Mouse (Mus musculus) C2C12 (cell line): ENCODE measurements at regions not wholly inside any gene's neighbourhood (a gene's known extent, or its start where the extent isn't known, plus 50 kb on each side); places are given as distances from the start of the nearest gene placed in this dataset.

Experiments
- H3K27me3 ChIP-seq: one replicate; pipeline ENCODE4 v1.6.1; 2011; ENCODE audit not compliant: control insufficient read depth, insufficient read depth, insufficient read length
- H3K36me3 ChIP-seq: one replicate; pipeline ENCODE4 v1.6.1; 2011; ENCODE audit not compliant: control insufficient read depth, insufficient read depth
- H3K4me3 ChIP-seq: one replicate; pipeline ENCODE4 v1.5.1; 2011; ENCODE audit warnings: mild to moderate bottlenecking, control low read depth; ENCODE audit not compliant: poor library complexity, insufficient read depth, severe bottlenecking
- H3K79me2 ChIP-seq: one replicate; pipeline ENCODE4 v1.6.1; 2011; ENCODE audit not compliant: control insufficient read depth, insufficient read depth
- H3K79me3 ChIP-seq: one replicate; pipeline ENCODE4 v1.6.1; 2011; ENCODE audit warnings: low read depth, control low read depth
- H3ac ChIP-seq: one replicate; pipeline ENCODE3; 2011; ENCODE audit warnings: low read depth; ENCODE audit not compliant: control insufficient read depth, insufficient read length
- CEBPB ChIP-seq: IDR thresholded peaks from one replicate; pipeline ENCODE4 v1.6.1; 2011; ENCODE audit warnings: low read depth, mild to moderate bottlenecking, control low read depth, moderate library complexity
- CTCF ChIP-seq: IDR thresholded peaks from one replicate; pipeline ENCODE4 v1.5.1; 2011; ENCODE audit not compliant: control insufficient read depth, insufficient read depth, insufficient read length
- FOSL1 ChIP-seq: IDR thresholded peaks from one replicate; pipeline ENCODE4 v1.8.0; 2011; ENCODE audit warnings: mild to moderate bottlenecking, low read length; ENCODE audit not compliant: poor library complexity, insufficient read depth, severe bottlenecking
- MAX ChIP-seq: IDR thresholded peaks from one replicate; pipeline ENCODE4 v1.6.1; 2011; ENCODE audit warnings: mild to moderate bottlenecking, control low read depth
- MYOD1 ChIP-seq: IDR thresholded peaks from one replicate; pipeline ENCODE4 v1.6.1; 2011; ENCODE audit warnings: low read depth; ENCODE audit not compliant: control insufficient read depth, insufficient read length
- MYOG ChIP-seq: IDR thresholded peaks from one replicate; pipeline ENCODE4 v1.6.1; 2011; ENCODE audit not compliant: control insufficient read depth, insufficient read length; ENCODE audit errors: extremely low read depth
- USF1 ChIP-seq: IDR thresholded peaks from one replicate; pipeline ENCODE4 v1.6.1; 2011; ENCODE audit warnings: low read depth, mild to moderate bottlenecking, control low read depth, moderate library complexity

DNA sequence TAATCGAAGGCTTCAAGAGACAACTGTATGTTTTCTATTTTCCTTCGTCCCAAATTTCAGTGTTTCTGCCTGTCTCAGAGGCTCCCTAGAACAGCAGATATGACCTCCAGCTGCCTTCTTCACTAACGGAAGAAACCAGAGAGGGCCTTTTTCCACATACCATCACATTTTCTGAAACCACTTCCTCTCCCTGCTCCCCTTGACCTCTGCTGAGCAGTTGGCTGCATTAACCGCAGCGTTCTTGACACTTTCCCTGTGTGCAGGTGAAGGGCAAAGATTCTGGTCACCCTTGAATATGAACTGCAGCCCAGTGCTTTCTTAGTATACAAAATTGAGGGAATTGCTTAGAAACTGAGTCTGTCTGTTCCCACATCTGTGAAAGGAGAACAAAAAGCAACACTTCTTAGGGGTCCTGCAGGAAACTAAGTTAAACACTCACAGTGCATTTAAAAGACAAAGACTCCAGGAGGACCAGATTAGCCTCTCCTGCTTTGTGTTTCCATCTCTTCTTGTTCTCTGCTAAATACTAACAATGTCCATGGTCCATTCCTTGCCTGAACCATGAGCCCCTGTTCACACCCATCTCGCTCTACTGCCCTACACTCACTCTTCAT lies 98.4 kb downstream of the Akap11 start:
- no peaks in the 10 kb centered on the region for H3K79me2 ChIP-seq
- TF ChIP-seq MYOD1 (no peak), FOSL1 (no peak), CTCF (no peak), MYOG (no peak), CEBPB (no peak), MAX (no peak), USF1 (no peak)
- no peaks in the 10 kb centered on the region for H3K79me3 ChIP-seq
- H3K36me3 ChIP-seq = no peaks in the 10 kb centered on the region
- no peaks in the 10 kb centered on the region for H3K27me3 ChIP-seq
- H3K4me3 ChIP-seq = no peak overlapping the region
- no peak overlapping the region for H3ac ChIP-seq

DNA sequence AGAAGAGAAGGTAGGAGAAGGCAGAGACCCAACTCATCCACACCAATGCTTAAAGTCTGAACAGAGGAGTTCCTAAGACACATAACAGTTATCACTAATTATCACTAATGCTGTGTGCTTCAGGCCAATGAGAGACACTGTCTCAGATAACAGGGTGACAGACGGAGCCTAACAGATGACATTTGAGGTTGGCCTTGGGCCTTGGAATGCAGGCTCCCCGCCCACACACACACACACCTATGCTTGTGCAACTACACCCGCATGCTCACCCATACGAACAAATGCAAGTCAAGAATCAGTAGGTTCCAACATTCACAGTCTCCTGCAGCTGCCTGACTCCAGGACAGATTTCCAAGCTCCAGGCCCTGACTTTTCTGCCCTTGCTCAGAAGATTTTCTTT lies 100.0 kb downstream of the Akap11 start:
- Histone ChIP-seq H3ac (no peak overlapping the region), H3K79me3 (no peaks in the 10 kb centered on the region), H3K79me2 (no peaks in the 10 kb centered on the region), H3K27me3 (no peaks in the 10 kb centered on the region), H3K4me3 (no peak overlapping the region), H3K36me3 (no peaks in the 10 kb centered on the region)
- TF ChIP-seq MAX = no peak
- peak; percentile 43 for TF ChIP-seq CEBPB

DNA sequence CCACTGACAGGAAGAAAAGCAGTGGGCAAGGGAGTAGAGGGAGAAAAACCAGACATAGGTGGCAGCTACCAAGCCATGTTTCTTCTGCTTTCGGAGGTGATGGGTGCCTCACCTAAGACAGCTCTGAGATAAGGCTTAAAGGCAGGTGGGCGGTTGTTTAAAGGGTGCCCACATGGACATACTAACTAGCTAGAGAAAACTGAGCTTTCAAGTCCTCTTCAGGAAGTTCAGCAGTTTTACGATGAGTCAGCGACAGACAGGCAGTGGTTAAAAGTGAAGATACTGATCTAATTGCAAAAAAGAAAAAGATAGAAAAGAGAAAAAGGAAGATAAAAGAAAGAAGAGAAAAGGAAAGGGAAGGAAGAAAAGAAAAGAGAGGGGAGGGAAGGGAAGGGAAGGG lies 100.6 kb downstream of the Akap11 start:
- H3K79me2 ChIP-seq = no peaks in the 10 kb centered on the region
- H3K79me3 ChIP-seq = no peaks in the 10 kb centered on the region
- no peak overlapping the region for H3K4me3 ChIP-seq
- TF ChIP-seq FOSL1 (no peak), MYOD1 (no peak), USF1 (no peak), MYOG (no peak), MAX (no peak)
- no peak overlapping the region for H3ac ChIP-seq
- H3K27me3 ChIP-seq = no peaks in the 10 kb centered on the region
- H3K36me3 ChIP-seq = no peaks in the 10 kb centered on the region

DNA sequence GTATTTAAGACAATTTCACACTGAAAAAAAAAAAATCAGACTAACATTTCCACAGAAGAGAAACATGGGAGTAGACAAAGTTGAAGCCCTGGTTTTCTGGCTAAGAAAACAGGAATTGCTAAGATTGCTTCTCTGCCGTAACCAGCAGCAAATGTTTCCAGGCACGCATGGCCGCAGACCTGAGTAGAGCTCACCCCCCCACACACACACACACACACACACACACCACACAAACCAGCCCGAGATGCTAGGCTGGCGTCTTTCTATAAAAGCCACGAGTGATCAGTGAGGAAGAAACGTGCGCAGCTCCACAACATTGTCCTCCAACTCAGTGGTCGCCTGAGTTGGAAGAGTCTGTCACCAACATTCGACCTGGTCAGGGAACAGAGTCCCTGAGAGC lies 101.0 kb downstream of the Akap11 start:
- H3K27me3 ChIP-seq = no peaks in the 10 kb centered on the region
- no peaks in the 10 kb centered on the region for H3K79me3 ChIP-seq
- H3K4me3 ChIP-seq = no peak overlapping the region
- TF ChIP-seq USF1 (no peak), MAX (no peak), MYOG (no peak), CTCF (no peak), CEBPB (no peak)
- H3K79me2 ChIP-seq = no peaks in the 10 kb centered on the region
- H3K36me3 ChIP-seq = no peaks in the 10 kb centered on the region
- no peak overlapping the region for H3ac ChIP-seq

DNA sequence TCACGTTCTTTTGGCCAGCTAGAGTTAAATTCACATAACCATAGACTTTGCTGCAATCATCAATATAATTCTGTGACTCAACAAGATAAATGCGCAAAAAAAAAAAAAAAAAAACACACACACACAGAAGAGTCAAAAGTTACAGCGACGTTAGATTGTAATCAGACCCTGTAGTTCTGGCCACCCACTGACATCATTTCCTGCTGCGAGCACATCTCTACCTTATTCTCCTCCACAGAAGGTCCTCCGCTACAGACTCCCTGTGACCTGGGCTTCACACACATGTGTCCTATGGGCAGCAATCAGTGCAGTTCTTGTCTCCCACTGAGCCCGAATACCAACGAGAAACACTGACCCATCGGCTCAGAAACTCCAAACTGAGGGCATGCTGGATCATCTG lies 101.9 kb downstream of the Akap11 start:
- no peaks in the 10 kb centered on the region for H3K79me2 ChIP-seq
- no peak for TF ChIP-seq USF1
- no peaks in the 10 kb centered on the region for H3K79me3 ChIP-seq
- no peak overlapping the region for H3K4me3 ChIP-seq
- no peaks in the 10 kb centered on the region for H3K36me3 ChIP-seq
- no peak overlapping the region for H3ac ChIP-seq
- no peaks in the 10 kb centered on the region for H3K27me3 ChIP-seq

DNA sequence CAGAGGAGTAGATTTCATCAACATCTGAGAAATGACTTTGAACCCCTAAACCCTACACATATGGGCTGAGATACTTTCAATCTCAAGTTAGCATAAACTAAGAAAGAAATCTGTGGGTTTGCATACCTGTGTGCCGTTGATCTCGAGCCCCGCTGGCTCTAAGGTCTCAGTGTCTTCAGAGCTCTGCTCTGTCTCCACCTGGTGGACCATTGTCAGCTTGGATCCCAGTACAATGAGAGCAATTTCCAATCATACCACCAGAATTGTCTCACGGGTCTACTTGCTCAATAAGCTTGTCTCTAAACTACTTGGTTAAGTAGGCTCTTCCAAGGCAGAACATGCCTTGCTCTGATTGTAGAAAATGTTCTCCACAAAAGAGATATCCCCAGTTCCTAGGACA lies 102.5 kb downstream of the Akap11 start:
- Histone ChIP-seq H3ac (no peak overlapping the region), H3K79me2 (no peaks in the 10 kb centered on the region), H3K36me3 (no peaks in the 10 kb centered on the region), H3K4me3 (no peak overlapping the region), H3K27me3 (no peaks in the 10 kb centered on the region), H3K79me3 (no peaks in the 10 kb centered on the region)
- TF ChIP-seq MYOG (no peak), CTCF (no peak), MYOD1 (no peak), MAX (no peak), FOSL1 (no peak), CEBPB (no peak), USF1 (no peak)

DNA sequence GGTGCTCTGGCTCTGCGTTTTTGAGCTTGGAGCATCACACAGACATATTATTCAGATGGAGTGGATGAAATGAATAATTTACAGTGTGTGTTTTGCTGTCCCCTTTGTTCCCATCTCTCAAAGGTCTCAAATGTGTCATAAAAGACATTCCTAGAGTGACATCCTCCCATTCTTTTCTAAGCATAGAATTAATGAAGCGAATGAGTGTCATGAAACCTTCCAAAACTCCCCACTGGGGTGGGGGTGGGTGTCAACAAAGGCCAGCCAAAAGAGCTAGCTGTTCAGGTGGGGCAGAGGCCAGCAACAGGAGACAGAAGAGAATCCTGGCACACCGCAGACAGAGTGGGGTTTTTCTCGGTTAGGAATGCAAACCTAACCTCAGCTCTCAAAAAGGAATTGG lies 104.1 kb downstream of the Akap11 start:
- H3K79me2 ChIP-seq = no peaks in the 10 kb centered on the region
- TF ChIP-seq CTCF = no peak
- TF ChIP-seq MYOG = no peak
- no peak for TF ChIP-seq FOSL1
- no peaks in the 10 kb centered on the region for H3K79me3 ChIP-seq
- H3K36me3 ChIP-seq = no peaks in the 10 kb centered on the region
- H3K4me3 ChIP-seq = no peak overlapping the region
- no peaks in the 10 kb centered on the region for H3K27me3 ChIP-seq
- H3ac ChIP-seq = no peak overlapping the region
